Mouse (Mus musculus) kidney, embryonic 14.5 days (tissue): ENCODE data around the gene Tmem43. TPM values are rescaled to one million over a fixed set of nuclear protein-coding genes. Genes with fewer than 3 reads are reported as not detected.
"Not testable (repeated sequence)": the region's sequence is repeated elsewhere in the genome, so short reads cannot be mapped to it uniquely, and the experiment has no call there.

Experiments
- ATAC-seq: fragments of 200-750 bp; cut with Nextera tagmentation; 2 replicates; pipeline ENCODE4 v1.8.0; 2017; ENCODE audit warnings: moderate number of reproducible peaks, mild to moderate bottlenecking, moderate TSS enrichment, moderate library complexity; ENCODE audit not compliant: low FRiP score, low TSS enrichment
- H3K27ac ChIP-seq: fragments of 300-500 bp; sonication (generic); 2 replicates; pipeline ENCODE4 v1.5.1; 2014; ENCODE audit warnings: low read depth, mild to moderate bottlenecking, low read length, moderate library complexity, mixed read lengths
- H3K27me3 ChIP-seq: fragments of 300-500 bp; sonication (generic); 2 replicates; pipeline ENCODE4 v1.6.1; 2014; ENCODE audit warnings: mild to moderate bottlenecking, low read length; ENCODE audit not compliant: control insufficient read depth, insufficient read depth
- H3K36me3 ChIP-seq: fragments of 300-500 bp; sonication (generic); 2 replicates; pipeline ENCODE4 v1.6.1; 2014; ENCODE audit warnings: low read length, mixed read lengths; ENCODE audit not compliant: control insufficient read depth, insufficient read depth
- H3K4me1 ChIP-seq: fragments of 300-500 bp; sonication (generic); 2 replicates; pipeline ENCODE4 v1.6.1; 2014; ENCODE audit warnings: low read length, mixed read lengths; ENCODE audit not compliant: control insufficient read depth, insufficient read depth
- H3K4me2 ChIP-seq: fragments of 300-500 bp; sonication (generic); replicated peaks from 2 replicates; pipeline ENCODE4 v1.6.1; 2014; ENCODE audit warnings: low read depth, mild to moderate bottlenecking, low read length
- H3K4me3 ChIP-seq: fragments of 300-500 bp; sonication (generic); 2 replicates; pipeline ENCODE4 v1.5.1; 2014; ENCODE audit warnings: mild to moderate bottlenecking, low read length
- H3K9ac ChIP-seq: fragments of 300-500 bp; sonication (generic); 2 replicates; pipeline ENCODE4 v1.6.1; 2014; ENCODE audit warnings: low read depth, mild to moderate bottlenecking, low read length, moderate library complexity
- H3K9me3 ChIP-seq: fragments of 300-500 bp; sonication (generic); 2 replicates; pipeline ENCODE4 v1.6.1; 2016; ENCODE audit warnings: low read length; ENCODE audit not compliant: control insufficient read depth
- WGBS: fragments of 180-500 bp; shearing (Covaris S2); extraction: QIAGEN DNeasy Blood & Tissue Kit; methylation state at CpG from one replicate; pipeline ENCODE4 v1.1.7; 2014; 5-methylcytosine and 5-hydroxymethylcytosine counted together
- polyA plus RNA-seq: library from polyadenylated mRNA; unstranded; fragments of >200 nt; fragmentation: Nextera tagmentation; extraction: Ambion mirVana; gene quantifications from 2 replicates; pipeline ENCODE4 v1.2.1, GENCODE M21; 2014

The Tmem43 gene
- polyA plus RNA-seq, 1 experiment from 2014 or later = 47.9 TPM

DNA sequence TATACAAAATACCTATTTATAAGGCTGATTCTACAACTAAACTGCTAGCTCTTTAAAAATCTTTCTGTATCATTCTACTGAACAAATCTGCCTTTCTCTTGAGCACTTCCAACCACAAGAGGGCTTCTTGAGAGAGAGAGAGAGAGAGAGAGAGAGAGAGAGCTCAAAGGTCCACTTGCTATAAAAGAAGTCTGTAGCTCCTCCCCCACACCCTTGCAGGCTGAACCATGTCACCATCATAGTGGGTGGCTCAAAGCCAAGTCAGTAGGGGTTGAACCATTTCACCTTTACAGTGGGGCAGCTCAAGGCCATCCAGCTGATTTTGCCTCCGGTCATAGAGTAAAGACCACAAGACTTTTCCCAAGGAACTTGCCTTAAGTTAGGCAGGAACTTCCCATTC is 14.0 kb upstream of the Tmem43 start:
- H3K27me3 ChIP-seq = no peaks in the 10 kb centered on the region
- ATAC-seq = no peak
- peaks cover 19% of the 10 kb centered on the region for H3K36me3 ChIP-seq
- no peaks in the 10 kb centered on the region for H3K4me1 ChIP-seq
- no peak overlapping the region for H3K4me3 ChIP-seq
- H3K9me3 ChIP-seq = no peaks in the 10 kb centered on the region
- H3K9ac ChIP-seq = no peak overlapping the region
- no peak overlapping the region for H3K27ac ChIP-seq
- H3K4me2 ChIP-seq = no peak overlapping the region
- 81% methylated on average over 1 of the region's 1 CpGs for WGBS

DNA sequence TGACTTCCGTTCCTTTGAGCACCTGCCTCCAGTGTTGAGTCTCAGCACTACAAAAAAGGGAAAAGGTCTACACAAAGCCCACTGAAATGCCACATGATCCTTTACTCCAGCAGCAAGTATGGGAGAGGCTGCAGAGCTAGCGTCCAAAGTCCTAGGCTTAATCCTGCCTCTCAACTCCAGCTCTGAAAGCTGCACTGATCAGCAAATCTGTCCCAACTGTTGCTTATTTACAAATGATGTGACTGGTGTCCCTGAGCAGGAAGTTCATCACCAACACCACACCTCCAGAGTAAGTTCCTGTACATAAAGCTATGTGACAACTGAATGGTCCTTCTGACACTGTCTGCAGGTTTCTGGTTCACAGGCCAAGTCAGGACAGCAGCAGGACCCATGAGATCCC is 7.7 kb upstream of the Tmem43 start:
- Histone ChIP-seq H3K27ac (no peak overlapping the region), H3K4me2 (no peak overlapping the region), H3K36me3 (peaks cover 56% of the 10 kb centered on the region), H3K4me1 (no peaks in the 10 kb centered on the region), H3K9ac (no peak overlapping the region), H3K27me3 (no peaks in the 10 kb centered on the region), H3K4me3 (no peak overlapping the region), H3K9me3 (no peaks in the 10 kb centered on the region)
- WGBS = 96% methylated on average over 2 of the region's 2 CpGs
- ATAC-seq = no peak

DNA sequence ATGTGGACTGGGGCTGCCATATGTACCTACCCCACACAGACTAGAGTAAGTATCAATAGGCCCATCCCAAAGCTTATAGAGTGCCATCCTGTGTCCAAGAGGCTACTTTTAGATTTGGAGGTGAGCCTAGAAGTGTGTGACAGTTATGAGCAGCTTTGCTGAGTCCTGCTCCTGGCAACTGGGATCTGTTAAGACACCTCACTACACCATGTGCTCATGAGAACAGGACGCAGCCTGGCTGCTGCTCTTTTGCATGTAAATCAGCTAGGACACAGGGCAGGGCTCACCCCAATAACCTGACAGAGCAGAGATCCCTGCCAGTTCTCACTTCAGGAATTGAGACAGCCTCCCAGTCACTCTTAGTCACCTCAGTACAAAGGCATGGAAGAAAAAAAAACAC is 6.4 kb upstream of the Tmem43 start:
- no peak for ATAC-seq
- H3K4me1 ChIP-seq = peaks cover under 1% of the 10 kb centered on the region; the same call in 1 of the 2 replicates
- H3K4me2 ChIP-seq = no peak overlapping the region
- no peaks in the 10 kb centered on the region for H3K9me3 ChIP-seq
- H3K9ac ChIP-seq = no peak overlapping the region
- H3K4me3 ChIP-seq = no peak overlapping the region
- 89% methylated on average over 1 of the region's 1 CpGs for WGBS
- peaks cover 56% of the 10 kb centered on the region for H3K36me3 ChIP-seq
- H3K27me3 ChIP-seq = no peaks in the 10 kb centered on the region
- H3K27ac ChIP-seq = no peak overlapping the region

DNA sequence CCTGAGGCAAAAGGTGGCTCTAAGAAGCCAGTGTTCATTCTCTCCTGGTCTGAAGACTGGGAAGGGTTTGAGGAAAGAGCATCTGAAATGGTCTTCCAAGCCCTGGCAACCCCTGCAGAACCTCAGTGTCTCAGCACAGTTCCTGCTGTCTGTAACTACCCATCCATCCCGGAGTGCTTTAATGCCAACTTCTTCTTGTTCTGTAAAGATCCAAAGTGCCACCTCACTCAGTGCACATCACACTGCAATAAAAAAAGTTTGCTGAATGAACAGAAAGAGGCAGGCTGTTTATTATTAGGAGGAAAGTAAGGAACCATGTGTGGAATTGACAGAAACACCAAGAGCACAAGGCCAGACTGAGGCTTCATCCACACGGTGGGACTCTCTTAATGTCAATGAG is 2.8 kb upstream of the Tmem43 start:
- H3K4me3 ChIP-seq = no peak overlapping the region
- H3K27me3 ChIP-seq = no peaks in the 10 kb centered on the region
- peaks cover 13% of the 10 kb centered on the region for H3K4me1 ChIP-seq
- peaks cover 25% of the 10 kb centered on the region for H3K36me3 ChIP-seq
- no peak overlapping the region for H3K4me2 ChIP-seq
- no peak overlapping the region for H3K9ac ChIP-seq
- no peak for ATAC-seq
- no peaks in the 10 kb centered on the region for H3K9me3 ChIP-seq
- WGBS = 87% methylated on average over 2 of the region's 2 CpGs
- no peak overlapping the region for H3K27ac ChIP-seq

DNA sequence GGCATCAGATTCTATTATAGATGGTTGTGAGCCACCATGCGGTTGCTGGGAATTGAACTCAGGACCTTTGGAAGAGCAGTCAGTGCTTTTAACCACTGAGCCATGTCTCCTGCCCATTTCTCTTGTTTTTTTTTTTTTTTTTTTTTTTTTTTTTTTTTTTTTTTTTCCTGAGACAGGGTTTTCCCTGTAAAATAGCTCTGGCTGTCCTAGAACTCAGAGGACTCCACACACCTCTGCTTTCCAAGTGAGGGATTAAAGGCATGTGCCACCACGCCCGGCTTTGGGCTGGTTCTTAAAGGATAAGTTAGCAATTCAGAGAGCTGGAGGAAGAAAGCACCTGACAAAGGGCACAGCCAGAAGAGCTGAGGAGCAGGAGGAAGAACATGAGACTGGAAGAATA is 2.1 kb upstream of the Tmem43 start:
- not testable (repeated sequence) for ATAC-seq, H3K9me3 ChIP-seq, H3K4me2 ChIP-seq, H3K4me3 ChIP-seq, H3K27me3 ChIP-seq, H3K27ac ChIP-seq, H3K9ac ChIP-seq
- 95% methylated on average over 3 of the region's 3 CpGs for WGBS
- Histone ChIP-seq H3K4me1 (peaks cover 13% of the 10 kb centered on the region), H3K36me3 (peaks cover 18% of the 10 kb centered on the region)

DNA sequence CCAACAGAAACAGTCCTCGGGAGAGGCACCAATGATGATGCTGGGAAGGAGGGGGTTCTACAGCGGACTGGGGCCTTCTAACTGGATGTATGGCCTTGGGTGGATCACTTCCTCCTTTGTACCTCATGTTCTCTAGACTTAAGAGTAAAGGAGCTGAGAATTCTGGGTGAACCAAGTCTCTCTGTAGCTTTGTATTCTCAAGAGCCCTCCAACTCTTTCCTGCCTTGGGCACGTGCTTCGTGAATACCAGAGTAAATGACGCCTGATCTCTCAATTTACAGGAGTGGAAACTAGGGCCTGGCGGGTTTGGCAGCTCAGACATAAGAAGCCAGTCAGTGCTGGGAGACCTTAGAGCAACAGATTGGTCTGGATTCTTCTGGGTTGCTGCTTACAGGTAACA is 1.2 kb upstream of the Tmem43 start:
- Histone ChIP-seq H3K4me3 (peak overlapping the region; percentile 86), H3K4me1 (peaks cover 13% of the 10 kb centered on the region), H3K4me2 (peak overlapping the region; percentile 69), H3K27me3 (no peaks in the 10 kb centered on the region), H3K9me3 (no peaks in the 10 kb centered on the region), H3K36me3 (peaks cover 13% of the 10 kb centered on the region; the same call in 1 of the 2 replicates), H3K27ac (no peak overlapping the region), H3K9ac (peak overlapping the region; percentile 80)
- 27% methylated on average over 6 of the region's 6 CpGs for WGBS
- ATAC-seq = no peak

DNA sequence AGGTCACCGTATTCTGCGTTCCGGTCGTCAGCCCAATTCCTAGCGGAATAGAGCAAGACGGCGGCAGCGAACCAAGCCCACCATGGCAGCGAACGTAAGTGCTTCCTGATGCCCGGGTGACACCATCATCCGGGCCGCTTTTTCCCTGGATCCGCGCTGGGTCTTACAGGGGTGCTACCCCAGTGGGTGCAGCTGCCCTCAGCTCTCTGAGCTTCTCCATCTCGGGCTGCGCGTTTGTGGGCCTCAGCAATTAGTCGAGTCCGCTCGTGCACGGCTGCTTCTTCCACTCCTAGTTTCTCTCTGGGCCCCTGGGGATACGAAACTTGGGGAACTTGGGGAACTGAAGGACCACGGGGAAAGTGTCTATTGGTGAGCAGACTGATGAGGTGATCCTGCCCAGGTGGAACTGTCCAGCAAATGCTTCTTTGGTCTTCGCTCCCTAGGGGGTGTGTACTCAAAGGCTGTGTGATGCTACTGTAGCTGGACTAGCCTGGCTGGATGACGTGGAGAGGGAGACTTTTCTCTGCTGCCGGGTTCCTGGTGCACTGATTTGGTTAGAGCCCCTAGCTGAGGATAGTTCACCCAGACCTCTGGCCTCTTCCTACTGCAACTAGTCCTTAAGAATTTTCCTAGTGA is 420 bp downstream of the Tmem43 start:
- ATAC-seq = peak; percentile 33; the same call in 1 of the 2 replicates
- Histone ChIP-seq H3K27me3 (no peaks in the 10 kb centered on the region), H3K27ac (peak overlapping the region; percentile 63), H3K4me1 (peaks cover 13% of the 10 kb centered on the region), H3K9ac (peak overlapping the region; percentile 74), H3K9me3 (no peaks in the 10 kb centered on the region), H3K4me3 (peak overlapping the region; percentile 86), H3K36me3 (peaks cover 23% of the 10 kb centered on the region), H3K4me2 (peak overlapping the region; percentile 78)
- WGBS = under 1% methylated on average over 27 of the region's 27 CpGs

DNA sequence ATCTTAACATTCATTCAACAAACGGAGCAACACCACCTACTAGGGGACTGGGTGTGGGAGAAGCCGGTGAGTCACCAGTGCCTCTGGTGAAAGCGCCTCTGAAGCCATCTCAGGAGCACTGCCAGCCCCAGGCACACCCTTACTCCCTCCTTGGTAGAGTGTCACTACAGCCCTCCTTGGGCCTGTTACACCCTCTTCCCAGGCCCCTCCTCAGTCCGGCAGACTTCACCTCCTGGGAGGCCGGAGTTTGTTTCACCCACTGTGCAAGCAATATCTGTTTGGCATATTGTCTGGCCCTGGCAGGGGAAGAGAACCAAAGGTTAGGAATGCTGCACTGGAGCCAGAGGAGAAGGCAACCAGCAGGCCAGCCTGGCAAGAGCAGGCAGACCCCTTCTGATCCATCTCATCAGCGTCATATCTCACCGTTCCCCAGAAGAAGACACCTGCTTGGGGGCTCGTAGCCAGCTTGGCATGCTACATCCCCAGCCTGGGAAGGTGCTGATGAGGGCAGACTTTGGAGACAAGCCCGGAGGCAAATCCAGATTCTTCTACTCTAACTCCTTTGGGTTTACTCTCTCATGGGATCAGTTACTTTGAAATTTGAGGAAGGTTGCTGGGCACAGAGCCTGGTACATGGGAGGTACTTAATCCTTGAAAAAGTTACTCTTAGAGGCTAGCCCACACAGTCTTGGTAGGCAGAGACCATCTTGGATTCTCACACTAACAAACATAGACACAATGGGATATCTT is 1.1 kb downstream of the Tmem43 start:
- Histone ChIP-seq H3K4me3 (peak overlapping the region; percentile 86), H3K27me3 (no peaks in the 10 kb centered on the region), H3K4me2 (peak overlapping the region; percentile 78), H3K27ac (no peak overlapping the region), H3K36me3 (peaks cover 30% of the 10 kb centered on the region), H3K9ac (peak overlapping the region; percentile 74), H3K9me3 (no peaks in the 10 kb centered on the region), H3K4me1 (peaks cover 13% of the 10 kb centered on the region)
- 54% methylated on average over 9 of the region's 9 CpGs for WGBS
- no peak for ATAC-seq

DNA sequence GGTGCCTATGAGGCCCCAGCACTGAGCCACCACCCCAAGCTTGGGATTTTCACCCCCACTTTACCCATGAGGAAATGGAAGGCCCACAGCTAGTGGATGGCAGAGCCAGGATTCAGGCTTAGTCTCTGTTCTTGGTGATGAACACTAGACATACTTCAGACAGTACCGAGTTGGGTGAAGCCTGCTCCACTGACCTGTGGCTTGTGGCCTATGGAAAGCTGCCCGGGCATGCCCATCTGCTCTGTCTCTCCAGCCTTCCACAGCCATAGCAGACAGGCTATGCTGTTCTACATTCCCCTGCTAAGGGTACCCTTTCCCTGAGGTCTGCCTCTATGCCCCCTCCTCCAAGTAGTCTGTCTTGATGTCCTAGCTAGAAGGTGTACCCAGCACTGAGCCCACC is 3.0 kb downstream of the Tmem43 start:
- H3K9me3 ChIP-seq = no peaks in the 10 kb centered on the region
- WGBS = 95% methylated on average over 2 of the region's 2 CpGs
- H3K27me3 ChIP-seq = no peaks in the 10 kb centered on the region
- no peak for ATAC-seq
- H3K4me1 ChIP-seq = peaks cover 13% of the 10 kb centered on the region
- H3K4me2 ChIP-seq = no peak overlapping the region
- peaks cover 46% of the 10 kb centered on the region for H3K36me3 ChIP-seq
- H3K27ac ChIP-seq = no peak overlapping the region
- H3K4me3 ChIP-seq = no peak overlapping the region
- 0 out of 2 replicates have a peak overlapping the region, but pooled peaks have one; percentile 12 for H3K9ac ChIP-seq
